Mouse (Mus musculus): ENCODE measurements around the gene Npff.

Gene Npff

GRCm38 (mm10) chr15:102503924-102504782 is 20.6 kb downstream of the Npff start:
- no peak for DNase-seq (ENCODE audit: low read depth)

- no peak for DNase-seq (ENCODE audit: low read depth)
These were observed 21.3 kb downstream of the Npff start, which contains the start of gene Gm10337 for GRCm38 (mm10) chr15:102503447-102503846. Gene Gm10337 (plus strand): TSS chr15:102503722.

GRCm38 (mm10) chr15:102502254-102502840 is 22.4 kb downstream of the Npff start:
- DNase-seq (ENCODE audit: low read depth) = no peak

GRCm38 (mm10) chr15:102501084-102501814 is 23.5 kb downstream of the Npff start:
- DNase-seq (ENCODE audit: low read depth) = no peak

GRCm38 (mm10) chr15:102500479-102500878 is 24.3 kb downstream of the Npff start:
- DNase-seq (ENCODE audit: low read depth) = no peak

- no peak for DNase-seq (ENCODE audit: low read depth)
These were observed 24.9 kb downstream of the Npff start for GRCm38 (mm10) chr15:102499851-102500250.

GRCm38 (mm10) chr15:102499370-102499769 is 25.4 kb downstream of the Npff start:
- DNase-seq (ENCODE audit: low read depth) = no peak

GRCm38 (mm10) chr15:102498322-102498721 is 26.4 kb downstream of the Npff start:
- DNase-seq (ENCODE audit: low read depth) = no peak

- DNase-seq (ENCODE audit: low read depth) = no peak
These were observed 37.1 kb downstream of the Npff start for GRCm38 (mm10) chr15:102487664-102488063.

- no peak for DNase-seq (ENCODE audit: low read depth)
These were observed 38.9 kb downstream of the Npff start for GRCm38 (mm10) chr15:102485853-102486252.

- no peak for DNase-seq (ENCODE audit: low read depth)
These were observed 41.6 kb downstream of the Npff start for GRCm38 (mm10) chr15:102483136-102483535.

- no peak for DNase-seq (ENCODE audit: low read depth)
These were observed 50.2 kb downstream of the Npff start for GRCm38 (mm10) chr15:102474520-102474919.
